14 mouse cellular contexts compared by ENCODE assay signal in genomic region chr5:28237055-28237454, GRCm38 (mm10). TPM values are rescaled to one million over a fixed set of nuclear protein-coding genes. Genes with fewer than 3 reads are reported as not detected.
DNase-seq lines count a peak whose midpoint lies in the region; ATAC-seq and TF ChIP-seq lines count a peak whose summit lies in the region.
"Had no signal": no experiment of that assay in that cellular context is flagged by ENCODE, and none has a peak within 500 bp of the region (broad histone marks: within the 10 kb centered on the region; RNA-seq: fewer than 3 reads in every experiment).

No protein-coding gene starts in this region.

- no peak overlapping the region for H3K9ac ChIP-seq in kidney, embryonic 14.5 days (ENCODE audit: low read depth, low read length)
- no peak overlapping the region for H3K9ac ChIP-seq in midbrain, embryonic 14.5 days (replicated peaks; ENCODE audit: low read length)
- H3K9ac ChIP-seq: kidney, embryonic 15.5 days; liver, embryonic 14.5 days had no signal

- H3K36me3 ChIP-seq in kidney, embryonic 14.5 days (ENCODE audit: control insufficient read depth, insufficient read depth, low read length): no peaks in the 10 kb centered on the region
- no peaks in the 10 kb centered on the region for H3K36me3 ChIP-seq in midbrain, embryonic 14.5 days (ENCODE audit: control insufficient read depth, insufficient read depth, low read length)
- H3K36me3 ChIP-seq: kidney, embryonic 15.5 days had no signal

- TF ChIP-seq POLR2A in lung, adult 2 months (IDR thresholded peaks at IDR 0.05; ENCODE audit: borderline replicate concordance, extremely low read depth, low read depth, low read length): no peak

- H3K9me3 ChIP-seq in kidney, embryonic 14.5 days (ENCODE audit: control insufficient read depth, low read length): no peaks in the 10 kb centered on the region
- H3K9me3 ChIP-seq in midbrain, embryonic 14.5 days (ENCODE audit: control insufficient read depth, low read length): no peaks in the 10 kb centered on the region
- H3K9me3 ChIP-seq: kidney, embryonic 15.5 days had no signal

- ATAC-seq in kidney, embryonic 14.5 days (ENCODE audit: low FRiP score, low TSS enrichment): no peak
- ATAC-seq in midbrain, embryonic 14.5 days (ENCODE audit: low FRiP score, low TSS enrichment): peak; percentile 73; the same call in 1 of the 2 replicates

- no peak overlapping the region for H3K4me3 ChIP-seq in kidney, embryonic 14.5 days (ENCODE audit: low read length)
- no peak overlapping the region for H3K4me3 ChIP-seq in midbrain, embryonic 14.5 days (replicated peaks; ENCODE audit: low read depth, low read length)
- H3K4me3 ChIP-seq in lung, adult 2 months (replicated peaks; ENCODE audit: extremely low read depth, low read depth, low read length): no peak overlapping the region
- H3K4me3 ChIP-seq: kidney, embryonic 15.5 days had no signal

- H3K4me2 ChIP-seq in kidney, embryonic 14.5 days (replicated peaks; ENCODE audit: low read depth, low read length): no peak overlapping the region
- H3K4me2 ChIP-seq in midbrain, embryonic 14.5 days (ENCODE audit: low read length): no peak overlapping the region; the same call in 1 of the 2 replicates
- H3K4me2 ChIP-seq: kidney, embryonic 15.5 days had no signal

- WGBS in kidney, embryonic 14.5 days: 51% methylated on average over 4 of the region's 4 CpGs
- 7% methylated on average over 4 of the region's 4 CpGs for WGBS in midbrain, embryonic 14.5 days
- 44% methylated on average over 4 of the region's 4 CpGs for WGBS in lung, adult 2 months

- no peaks in the 10 kb centered on the region for H3K4me1 ChIP-seq in kidney, embryonic 14.5 days (ENCODE audit: control insufficient read depth, insufficient read depth, low read length)
- peaks cover 19% of the 10 kb centered on the region; the same call in 1 of the 2 replicates for H3K4me1 ChIP-seq in midbrain, embryonic 14.5 days (ENCODE audit: control insufficient read depth, insufficient read depth, low read length)
- H3K4me1 ChIP-seq in lung, adult 2 months (ENCODE audit: control insufficient read depth, insufficient read depth, low read length): no peaks in the 10 kb centered on the region
- H3K4me1 ChIP-seq: kidney, embryonic 15.5 days had no signal

- H3K27me3 ChIP-seq in kidney, embryonic 14.5 days (ENCODE audit: control insufficient read depth, insufficient read depth, low read length): no peaks in the 10 kb centered on the region
- no peaks in the 10 kb centered on the region for H3K27me3 ChIP-seq in midbrain, embryonic 14.5 days (ENCODE audit: control insufficient read depth, insufficient read depth, low read length)
- H3K27me3 ChIP-seq: kidney, embryonic 15.5 days had no signal

- no peak overlapping the region for H3K27ac ChIP-seq in kidney, embryonic 14.5 days (ENCODE audit: low read depth, low read length)
- peak overlapping the region; percentile 49 for H3K27ac ChIP-seq in midbrain, embryonic 14.5 days (replicated peaks; ENCODE audit: low read depth, low read length)
- H3K27ac ChIP-seq: kidney, embryonic 15.5 days; liver, embryonic 14.5 days had no signal

- TF ChIP-seq CTCF in lung, adult 2 months (IDR thresholded peaks at IDR 0.05; ENCODE audit: insufficient read depth, low read length): no peak

- peak; percentile 17 for DNase-seq in adrenal gland, postnatal 10 days
- DNase-seq in adrenal gland, postnatal 14 days: no peak
- peak; percentile 13 to 22 for DNase-seq in kidney, postnatal 4 days
- DNase-seq in cerebellum, postnatal 25 days: peak; percentile 92 to 97
- peak; percentile 80 for DNase-seq in midbrain, embryonic 14.5 days
- DNase-seq in lung, adult 2 months: no peak
- no peak for DNase-seq in spleen, postnatal 4 days (ENCODE audit: low spot score in 2 of 2)
- DNase-seq: thymus, adult 18-20 months had no signal

RNA-seq across cellular contexts. Expression of gene Cnpy1, which starts 8.6 kb away (rescaled TPM):
- total RNA-seq in adrenal gland, postnatal 10 days (2021): under 1 TPM; 0.09 to 0.15 TPM
- 0.11 and 0.34 TPM in 2 replicates for total RNA-seq in adrenal gland, postnatal 14 days (2021)
- 0.14 and 0.19 TPM in 2 replicates for polyA plus RNA-seq in kidney, embryonic 14.5 days (2014; fragmentation: Nextera tagmentation; extraction: Ambion mirVana)
- polyA plus RNA-seq in midbrain, embryonic 14.5 days (2014; fragmentation: Nextera tagmentation; extraction: Ambion mirVana): 67.4 and 99.4 TPM in 2 replicates
- polyA plus RNA-seq in lung, adult 2 months (2012; rRNA removed): 0.03 and 0.04 TPM in 2 replicates
- total RNA-seq: megakaryocyte, adult 5-6 weeks; MEL had no signal
- polyA plus RNA-seq: heart, embryonic 16.5 days had no signal

Comparison
In these comparisons a context has a peak if more than half of its experiments do, and no peak if none do; other contexts are left out.
1. DNase-seq: peak in adrenal gland, postnatal 10 days (single experiment), kidney, postnatal 4 days (2 of 2), cerebellum, postnatal 25 days (2 of 2) and midbrain, embryonic 14.5 days (single experiment); none in adrenal gland, postnatal 14 days (single experiment), lung, adult 2 months (single experiment) and spleen, postnatal 4 days (0 of 2).
2. RNA of gene Cnpy1, which starts 8.6 kb away (polyA plus RNA-seq): 67.4 to 99.4 TPM in midbrain, embryonic 14.5 days; 0.14 to 0.19 TPM in kidney, embryonic 14.5 days and 0.03 to 0.04 TPM in lung, adult 2 months; every median in the first group is over 10 times any median in the second.